Mouse (Mus musculus) c-Kit-negative CD71-positive TER-119-positive erythroid progenitor cells, embryonic 14.5 days (primary cell): Measurements from ENCODE around the gene Mpz.
"Not testable (repeated sequence)": the region's sequence is repeated elsewhere in the genome, so short reads cannot be mapped to it uniquely, and the experiment has no call there.

Experiments
- DNase-seq: peaks from one replicate; pipeline ENCODE4 v3.0.0-alpha.2; 2013; ENCODE audit warnings: low read depth, low spot score

The Mpz gene

DNA sequence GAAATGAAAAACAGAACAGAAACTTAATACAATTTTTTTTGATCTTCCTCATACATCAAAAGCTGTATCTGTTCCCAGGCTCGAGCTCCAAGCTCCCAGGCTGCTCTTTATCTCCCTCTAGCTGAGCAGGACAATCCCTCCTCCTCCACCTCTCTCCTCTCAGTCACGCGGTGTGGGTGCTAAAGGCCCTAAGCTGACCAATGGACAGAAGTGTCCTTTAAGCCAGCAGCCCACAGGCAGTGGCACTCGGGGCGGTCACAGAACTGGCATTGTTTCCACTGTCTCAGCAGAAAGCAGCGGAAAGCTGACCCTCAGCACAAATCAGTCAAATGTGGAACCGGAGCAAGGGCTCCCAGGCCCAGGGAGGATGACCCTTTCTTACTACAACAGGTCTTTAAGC is 21.3 kb upstream of the Mpz start:
- no peak for DNase-seq

DNA sequence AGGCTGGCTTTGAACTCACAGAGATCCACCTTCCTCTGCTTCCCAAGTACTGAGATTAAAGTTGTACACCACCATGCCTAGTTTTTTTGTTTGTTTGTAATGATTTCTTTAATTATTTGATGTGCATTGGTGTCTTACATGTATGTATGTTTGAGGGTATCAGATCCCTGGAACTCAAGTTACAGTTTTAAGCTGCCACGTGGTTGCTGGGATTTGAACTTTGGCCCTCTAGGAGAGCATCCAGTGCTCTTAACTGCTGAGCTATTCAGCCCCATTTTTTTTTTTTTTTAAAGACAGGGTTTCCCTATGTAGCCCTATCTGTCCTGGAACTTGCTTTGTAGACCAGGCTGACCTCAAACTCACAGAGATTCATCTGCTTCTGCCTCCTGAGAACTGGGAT is 19.5 kb upstream of the Mpz start:
- no peak for DNase-seq

GRCm38 (mm10) chr1:171135600-171135999 is 14.9 kb upstream of the Mpz start:
- no peak for DNase-seq

GRCm38 (mm10) chr1:171137486-171138155 is 12.9 kb upstream of the Mpz start:
- not testable (repeated sequence) for DNase-seq

DNA sequence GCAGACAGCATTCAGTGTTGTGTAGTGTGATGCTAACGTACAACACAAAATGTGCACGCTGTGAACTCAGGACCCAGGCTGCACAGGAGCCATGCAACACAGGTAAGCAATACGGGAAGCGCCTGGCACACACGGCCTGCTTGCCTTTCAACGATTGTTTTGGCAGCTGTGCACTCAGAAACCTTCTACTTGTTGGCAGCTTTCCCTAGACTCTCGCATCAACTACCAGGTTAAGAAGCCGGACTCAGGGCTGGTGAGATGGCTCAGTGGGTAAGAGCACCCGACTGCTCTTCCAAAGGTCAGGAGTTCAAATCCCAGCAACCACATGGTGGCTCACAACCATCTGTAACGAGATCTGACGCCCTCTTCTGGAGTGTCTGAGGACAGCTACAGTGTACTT is 7.5 kb upstream of the Mpz start:
- DNase-seq, result not testable (repeated sequence)

GRCm38 (mm10) chr1:171150838-171151391 is 404 bp downstream of the Mpz start:
- DNase-seq, result no peak

DNA sequence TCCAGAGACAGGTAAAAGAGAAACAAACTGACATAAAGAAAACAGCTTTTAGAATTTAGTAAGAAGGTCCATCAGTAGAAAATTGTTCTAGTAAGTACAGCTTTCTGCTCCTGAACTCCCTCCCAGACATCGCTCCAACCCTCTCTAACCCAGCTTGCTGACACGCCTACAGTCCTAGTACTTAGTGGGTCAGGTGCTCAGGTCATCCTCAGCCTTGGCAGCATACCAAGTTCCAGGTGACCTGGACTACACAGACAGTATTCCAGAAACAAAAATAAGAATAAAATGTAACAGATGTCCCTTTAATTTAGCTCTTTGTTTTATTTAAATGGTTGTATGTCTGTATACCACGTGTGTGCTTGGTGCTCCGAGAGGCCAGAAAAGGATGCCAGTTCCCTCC is 1.5 kb downstream of the Mpz start:
- no peak for DNase-seq

DNA sequence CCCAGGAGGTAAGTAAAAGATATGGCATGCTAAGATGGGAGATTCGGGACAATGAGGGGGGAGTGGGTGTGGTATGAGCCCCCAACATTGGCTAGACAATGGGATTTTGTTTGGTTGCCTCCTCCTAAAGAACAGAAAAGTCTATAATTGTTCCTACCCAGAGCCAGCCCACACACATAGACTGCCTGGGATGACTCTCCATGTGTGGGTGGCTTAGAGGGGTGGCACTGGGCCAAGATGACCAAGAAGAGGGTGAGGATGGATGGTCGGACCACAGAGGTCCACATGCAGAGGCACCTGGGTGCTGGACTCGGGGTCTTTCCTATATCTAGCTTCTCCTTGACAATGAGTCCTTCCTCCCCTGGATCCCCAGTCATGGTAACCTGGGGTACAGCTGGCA is 6.1 kb downstream of the Mpz start:
- DNase-seq, result no peak

GRCm38 (mm10) chr1:171157965-171158364 is 7.5 kb downstream of the Mpz start:
- no peak for DNase-seq

GRCm38 (mm10) chr1:171159485-171159975 is 9.0 kb downstream of the Mpz start:
- DNase-seq, result no peak

DNA sequence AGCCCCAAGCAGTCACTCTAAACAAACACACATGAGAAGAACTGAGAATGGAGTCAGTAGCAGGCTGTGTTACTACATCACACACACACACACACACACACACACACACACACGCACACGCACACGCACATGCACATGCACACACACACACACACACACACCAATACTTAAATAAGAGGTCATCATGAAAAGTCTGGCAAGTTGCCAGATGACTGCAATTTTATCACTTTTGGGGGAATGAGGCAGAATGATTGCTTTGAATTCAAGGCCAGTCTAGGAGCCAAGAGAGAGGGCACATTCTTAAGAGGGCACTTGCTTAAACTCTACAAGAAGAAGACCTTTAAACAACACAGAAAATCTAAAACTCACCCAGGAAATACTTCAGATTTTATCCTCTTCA is 12.0 kb downstream of the Mpz start:
- DNase-seq, result no peak

- no peak for DNase-seq
Observed at GRCm38 (mm10) chr1:171164258-171164657, 13.7 kb downstream of the Mpz start.

GRCm38 (mm10) chr1:171165629-171166345 is 15.3 kb downstream of the Mpz start:
- no peak for DNase-seq

DNA sequence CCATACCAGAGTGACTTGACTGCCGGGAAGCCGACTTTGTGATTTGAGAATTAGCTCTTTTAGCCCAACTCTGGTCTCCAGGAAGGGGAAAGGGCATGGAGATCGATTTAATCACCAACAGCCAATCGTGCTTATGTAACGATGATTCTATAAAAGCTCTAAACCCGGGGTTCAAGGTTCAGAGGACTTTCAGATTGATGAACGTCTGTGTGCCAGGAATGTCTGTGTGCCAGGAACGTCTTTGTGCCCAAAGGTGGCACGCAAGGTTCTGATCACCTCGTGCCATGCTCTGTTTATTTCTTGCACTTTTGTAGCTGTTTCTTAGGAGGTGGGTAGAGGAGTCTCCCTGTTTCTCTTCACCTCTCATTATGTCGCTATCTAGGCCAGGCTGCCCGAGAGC is 18.4 kb downstream of the Mpz start:
- DNase-seq, result no peak

GRCm38 (mm10) chr1:171169913-171170312 is 19.4 kb downstream of the Mpz start:
- DNase-seq, result no peak

DNA sequence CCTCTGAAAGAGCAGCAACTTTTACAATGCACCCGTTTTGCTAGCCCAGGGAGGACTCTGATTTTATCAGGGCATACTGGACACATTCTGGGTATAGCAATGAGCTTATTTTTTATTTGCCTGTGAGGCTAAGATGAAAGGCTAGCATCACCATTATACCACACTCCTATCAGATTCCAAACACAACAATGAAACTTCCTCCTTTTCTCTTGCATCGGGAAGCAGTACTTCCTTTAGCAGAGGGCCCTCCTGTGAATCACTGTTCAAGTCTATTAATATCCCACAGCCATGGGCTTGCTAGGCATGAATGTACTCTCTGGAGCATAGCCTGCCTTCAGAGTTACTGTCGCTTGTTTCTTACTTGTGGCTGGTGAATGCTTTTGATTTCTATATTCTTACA is 20.6 kb downstream of the Mpz start:
- DNase-seq, result no peak

GRCm38 (mm10) chr1:171172779-171173178 is 22.3 kb downstream of the Mpz start:
- no peak for DNase-seq

DNA sequence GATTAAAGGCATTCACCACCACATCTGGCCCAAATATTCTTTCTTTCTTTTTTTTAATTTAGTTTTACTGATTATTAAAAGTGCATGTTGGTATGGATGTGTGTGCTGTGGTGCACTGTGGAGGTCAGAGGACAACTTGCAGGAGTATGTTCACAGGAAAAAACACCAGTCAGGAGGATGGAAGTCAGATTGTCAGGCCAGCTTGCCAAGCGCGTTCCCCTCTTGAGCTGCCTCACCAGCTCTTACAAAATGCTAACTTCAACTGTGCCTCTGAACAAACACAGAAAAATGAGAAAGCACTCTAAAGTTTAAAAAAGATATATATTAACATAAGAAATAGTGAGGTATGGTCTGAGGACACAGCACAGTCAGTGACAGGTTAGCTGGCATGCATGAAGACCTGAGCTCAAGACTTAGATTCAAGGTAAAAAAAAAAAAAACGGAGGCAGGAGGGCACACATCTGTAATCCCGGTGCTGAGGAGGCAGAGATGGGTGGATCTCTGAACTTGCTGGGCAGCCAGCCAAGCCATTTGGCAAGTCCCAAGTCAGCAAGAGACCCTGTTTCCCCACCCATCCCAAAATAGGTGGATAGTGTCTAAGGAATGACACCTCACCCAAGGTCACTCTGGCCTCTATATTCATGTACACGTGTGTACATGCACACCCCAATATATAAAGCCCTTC is 29.1 kb downstream of the Mpz start:
- no peak for DNase-seq

- no peak for DNase-seq
Observed at GRCm38 (mm10) chr1:171183025-171183424, 32.5 kb downstream of the Mpz start.

DNA sequence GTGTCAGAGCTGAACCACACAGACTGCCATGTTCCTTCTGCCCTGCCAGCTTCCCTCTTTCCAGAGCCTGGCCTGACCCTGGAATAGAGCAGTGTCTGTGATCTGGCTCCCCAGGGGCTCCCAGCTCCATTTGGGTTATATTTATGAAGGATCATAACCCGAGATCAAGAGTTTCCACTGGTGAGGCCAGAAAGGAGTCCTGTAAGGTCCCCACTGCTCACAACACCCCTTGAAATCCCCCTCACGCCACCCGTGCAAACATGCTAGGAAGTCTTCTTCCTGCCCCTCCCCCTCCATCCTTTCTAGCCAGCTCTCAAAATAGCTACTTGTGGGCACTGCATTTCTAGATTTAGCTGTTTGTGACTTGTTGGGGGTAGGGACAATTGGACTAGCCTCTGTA is 33.1 kb downstream of the Mpz start:
- DNase-seq, result no peak

DNA sequence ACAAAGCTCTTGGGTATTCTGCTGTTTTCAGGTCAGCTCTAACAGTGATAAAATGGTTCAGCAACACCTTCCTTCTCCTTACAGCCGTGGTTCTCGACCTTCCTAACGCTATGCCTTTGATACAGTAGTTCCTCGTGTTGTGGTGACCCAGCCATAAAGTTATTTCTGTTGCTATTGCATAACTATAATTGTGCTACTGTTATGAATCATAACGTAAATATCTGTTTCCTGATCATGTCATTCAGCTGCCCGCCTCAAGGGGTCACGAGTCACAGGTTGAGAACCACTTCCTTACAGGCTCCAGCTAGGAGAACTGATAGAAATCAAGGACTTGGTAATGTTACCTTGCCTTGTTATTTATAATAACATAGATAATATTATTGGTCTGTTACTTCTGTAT is 33.8 kb downstream of the Mpz start:
- no peak for DNase-seq

DNA sequence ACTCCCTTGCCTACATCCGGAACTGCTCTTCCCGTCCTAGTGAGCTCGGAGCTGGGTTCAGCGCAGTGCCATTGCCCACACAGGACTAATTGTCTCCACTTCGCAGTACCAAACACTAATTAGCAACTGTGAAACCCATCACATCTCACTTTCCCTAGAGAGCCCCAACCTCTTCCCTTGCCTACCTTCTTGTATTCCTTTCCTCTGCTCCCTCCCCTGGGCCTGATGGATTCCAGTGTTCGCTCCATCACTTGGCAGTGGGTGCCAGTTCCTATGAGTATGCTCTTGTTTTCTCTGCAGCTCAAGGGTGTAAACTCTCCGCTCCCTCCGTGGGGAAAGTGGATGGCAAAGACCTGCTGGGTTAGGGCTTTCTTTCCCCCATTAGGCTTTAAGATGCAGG is 35.1 kb downstream of the Mpz start:
- no peak for DNase-seq
